Mouse (Mus musculus): Measurements from ENCODE around the gene Pgm2l1. TPM values are rescaled to one million over a fixed set of nuclear protein-coding genes. Genes with fewer than 3 reads are reported as not detected.

Gene Pgm2l1
- polyA plus RNA-seq, 1 experiment from 2014 or later: 0.76 TPM

- DNase-seq (ENCODE audit: low read depth, low spot score) (no peak), ATAC-seq (no peak)
- no peaks in the 10 kb centered on the region for H3K27me3 ChIP-seq
- ChIA-PET POLR2A (no interaction called here), CTCF (no interaction called here)
- in situ Hi-C loops (cut with MboI; ENCODE audit: low pct_unique_long_range_greater_than_20kb): no loop called here
- TF ChIP-seq CTCF (IDR thresholded peaks at IDR 0.05): no peak
Measured at GRCm38 (mm10) chr7:100312716-100313115, 85.5 kb downstream of the Pgm2l1 start.

DNA sequence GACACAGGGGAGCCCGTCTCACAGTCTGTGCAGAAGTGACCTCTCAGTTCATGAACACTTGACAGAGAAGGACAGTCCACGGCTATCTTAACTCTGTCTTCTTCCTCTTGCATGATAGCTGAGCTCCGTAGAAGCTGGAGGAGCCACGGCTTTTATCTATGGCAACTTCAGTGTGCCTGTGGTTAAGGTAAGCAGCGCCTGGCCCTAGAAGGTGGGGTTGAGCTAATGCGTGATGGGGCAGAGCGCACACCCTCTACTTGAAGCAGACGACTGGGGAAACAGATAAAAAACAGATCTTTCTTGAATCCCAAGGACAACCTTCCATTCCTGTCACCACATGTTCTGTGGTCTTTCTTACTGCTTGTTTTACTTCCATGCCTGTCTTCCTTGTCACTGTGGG is 89.7 kb downstream of the Pgm2l1 start:
- CTCF ChIA-PET: no interaction called here
- no peaks in the 10 kb centered on the region for H3K27me3 ChIP-seq
- TF ChIP-seq CTCF (IDR thresholded peaks at IDR 0.05): no peak
- POLR2A ChIA-PET: no interaction called here
- no peak for DNase-seq (ENCODE audit: low read depth, low spot score)
- in situ Hi-C loops (cut with MboI; ENCODE audit: low pct_unique_long_range_greater_than_20kb): loop anchor here (5.0 kb wide), 1 partner anchor 35 kb away; no protein-coding TSS in a partner anchor
- ATAC-seq: no peak

GRCm38 (mm10) chr7:100317534-100317933 is 90.3 kb downstream of the Pgm2l1 start:
- ATAC-seq: no peak
- in situ Hi-C loops (cut with MboI; ENCODE audit: low pct_unique_long_range_greater_than_20kb): loop anchor here (5.0 kb wide), 1 partner anchor 35 kb away; no protein-coding TSS in a partner anchor
- CTCF ChIA-PET: no interaction called here

GRCm38 (mm10) chr7:100323721-100324120 is 96.5 kb downstream of the Pgm2l1 start:
- ChIA-PET CTCF (interaction anchor here (0.6 kb wide), 1 partner anchor 31 kb away, joined by 3 read pairs; no protein-coding TSS in a partner anchor), POLR2A (no interaction called here)
- in situ Hi-C loops (cut with MboI; ENCODE audit: low pct_unique_long_range_greater_than_20kb): no loop called here
- no peak for ATAC-seq
- no peak for DNase-seq (ENCODE audit: low read depth, low spot score)
- TF ChIP-seq CTCF (IDR thresholded peaks at IDR 0.05): no peak
- no peaks in the 10 kb centered on the region for H3K27me3 ChIP-seq

More at GRCm38 (mm10) chr7:100317534-100317933, 90.3 kb downstream of the Pgm2l1 start:
- TF ChIP-seq CTCF (IDR thresholded peaks at IDR 0.05): no peak
- POLR2A ChIA-PET: interaction anchor here (1.6 kb wide), 1 partner anchor 38 kb away, joined by 4 read pairs; no protein-coding TSS in a partner anchor
- H3K27me3 ChIP-seq: no peaks in the 10 kb centered on the region
- DNase-seq (ENCODE audit: low read depth, low spot score): no peak

GRCm38 (mm10) chr7:100325482-100325881 is 98.3 kb downstream of the Pgm2l1 start:
- in situ Hi-C loops (cut with MboI; ENCODE audit: low pct_unique_long_range_greater_than_20kb): no loop called here
- ATAC-seq (no peak), DNase-seq (ENCODE audit: low read depth, low spot score) (no peak)
- ChIA-PET CTCF (interaction anchor here (1.0 kb wide), 2 partner anchors 38 to 49 kb away, joined by 3 to 6 read pairs; no protein-coding TSS in a partner anchor), POLR2A (no interaction called here)
- TF ChIP-seq CTCF (IDR thresholded peaks at IDR 0.05): peak; percentile 59
- no peaks in the 10 kb centered on the region for H3K27me3 ChIP-seq

DNA sequence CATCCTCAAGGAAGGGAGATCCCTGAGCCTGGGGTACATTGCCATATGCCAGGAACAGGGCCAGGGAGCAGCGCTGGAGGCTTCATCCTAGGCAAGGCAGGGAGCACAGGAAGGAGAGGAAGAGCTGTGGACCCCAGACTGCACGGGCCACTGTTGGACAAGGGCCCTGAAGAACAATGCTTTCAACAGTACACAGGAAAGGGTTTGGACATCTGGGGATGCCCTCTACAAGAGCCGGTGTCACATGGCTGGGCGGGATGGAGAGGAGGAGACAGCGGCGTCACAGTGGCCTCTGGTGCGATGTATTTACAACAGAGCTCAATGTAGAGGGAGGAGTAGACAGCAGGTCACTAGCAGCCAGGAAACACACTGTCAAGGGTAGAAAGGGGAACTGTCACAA is 100.3 kb downstream of the Pgm2l1 start:
- ATAC-seq (no peak), DNase-seq (ENCODE audit: low read depth, low spot score) (no peak)
- H3K27me3 ChIP-seq: no peaks in the 10 kb centered on the region
- ChIA-PET POLR2A (interaction anchor here (1.2 kb wide), 1 partner anchor 16 kb away, joined by 3 read pairs; no protein-coding TSS in a partner anchor), CTCF (interaction anchor here (1.8 kb wide), 1 partner anchor 30 kb away, joined by 5 read pairs; no protein-coding TSS in a partner anchor)
- in situ Hi-C loops (cut with MboI; ENCODE audit: low pct_unique_long_range_greater_than_20kb): no loop called here
- TF ChIP-seq CTCF (IDR thresholded peaks at IDR 0.05): no peak

Other genes with a start within 250 kb of the Pgm2l1 start
- gene Rnf169, start 246.9 kb upstream of the Pgm2l1 start, polyA plus RNA-seq (2021): 9.3 TPM
- gene Chrdl2, start 221.2 kb upstream of the Pgm2l1 start, polyA plus RNA-seq (2021): 0.23 TPM
- gene Pold3, start 105.8 kb upstream of the Pgm2l1 start, polyA plus RNA-seq (2021): 34.3 TPM
- gene Lipt2, start 68.1 kb upstream of the Pgm2l1 start, polyA plus RNA-seq (2021): 5.1 TPM
- gene Kcne3, start 50.9 kb upstream of the Pgm2l1 start, polyA plus RNA-seq (2021): not detected
- gene P4ha3, start 58.1 kb downstream of the Pgm2l1 start, polyA plus RNA-seq (2021): 0.09 TPM
- gene C2cd3, start 144.8 kb downstream of the Pgm2l1 start, polyA plus RNA-seq (2021): 27.0 TPM
- gene Ppme1, start 144.9 kb downstream of the Pgm2l1 start, polyA plus RNA-seq (2021): 60.3 TPM
- gene Ucp3, start 245.6 kb downstream of the Pgm2l1 start, polyA plus RNA-seq (2021): 0.06 TPM

Measured in Patski (cell line).